Mouse (Mus musculus): ENCODE measurements around the gene Dcakd. TPM values are rescaled to one million over a fixed set of nuclear protein-coding genes. Genes with fewer than 3 reads are reported as not detected.

Gene Dcakd
- polyA plus RNA-seq, 1 experiment from 2014 or later, result 170 TPM

DNA sequence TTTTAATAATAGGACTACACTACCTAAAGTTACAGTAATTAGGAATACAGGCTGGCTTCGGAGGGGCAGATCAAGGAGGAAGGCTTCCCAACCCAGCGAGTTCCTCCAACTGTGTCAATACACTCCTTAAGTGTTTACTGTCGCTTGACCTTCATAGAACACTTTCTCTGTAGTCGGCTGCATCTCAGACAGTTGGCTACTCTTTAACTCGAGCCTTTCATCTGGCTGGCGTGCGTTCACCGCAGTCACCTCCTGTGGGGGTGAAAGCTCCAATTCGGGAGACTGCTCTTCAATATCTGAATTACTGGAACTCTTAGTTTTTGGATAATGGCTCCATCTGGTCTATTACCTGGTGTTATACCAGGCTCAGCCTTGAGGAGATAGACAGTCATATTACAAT lies 10.5 kb downstream of the Dcakd start:
- no peak for ATAC-seq (ENCODE audit: insufficient number of reproducible peaks, insufficient read depth, low FRiP score, low TSS enrichment)
- no peak overlapping the region for H3K9ac ChIP-seq
- WGBS, result 78% methylated on average over 9 of the region's 9 CpGs
- no peaks in the 10 kb centered on the region for H3K27me3 ChIP-seq
- H3K27ac ChIP-seq, result no peak overlapping the region
- no peak overlapping the region for H3K4me2 ChIP-seq (replicated peaks)
- no peaks in the 10 kb centered on the region for H3K9me3 ChIP-seq
- H3K4me3 ChIP-seq, result no peak overlapping the region
- peaks cover 8% of the 10 kb centered on the region for H3K4me1 ChIP-seq
- H3K36me3 ChIP-seq, result peaks cover 11% of the 10 kb centered on the region

DNA sequence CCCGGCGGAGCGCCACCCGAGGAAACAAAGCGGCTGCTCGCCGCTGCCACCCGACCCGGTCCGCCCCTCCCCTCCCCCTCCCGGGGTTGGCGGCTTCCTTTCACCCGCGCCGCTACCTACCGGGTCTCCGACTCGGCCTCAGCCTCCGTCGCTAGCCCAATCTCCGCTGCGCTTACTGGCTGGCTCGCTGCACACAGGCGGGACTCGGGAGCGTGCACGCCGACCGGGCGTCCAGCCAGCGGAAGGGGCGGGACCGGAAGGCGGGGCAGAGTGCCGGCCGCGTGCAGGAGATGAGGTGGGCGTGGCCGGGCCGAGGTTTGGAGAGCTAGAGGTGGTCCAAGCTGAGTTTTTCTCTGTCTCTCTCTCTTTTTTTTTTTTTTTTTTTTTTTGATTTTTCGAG lies 11.2 kb downstream of the Dcakd start:
- WGBS, result under 1% methylated on average over 40 of the region's 41 CpGs
- H3K9me3 ChIP-seq, result no peaks in the 10 kb centered on the region
- peak overlapping the region; percentile 63 for H3K4me3 ChIP-seq
- H3K4me1 ChIP-seq, result peaks cover 8% of the 10 kb centered on the region
- H3K36me3 ChIP-seq, result peaks cover 15% of the 10 kb centered on the region
- H3K27me3 ChIP-seq, result no peaks in the 10 kb centered on the region
- peak; percentile 97 for ATAC-seq (ENCODE audit: insufficient number of reproducible peaks, insufficient read depth, low FRiP score, low TSS enrichment)
- peak overlapping the region; percentile 92 for H3K27ac ChIP-seq
- H3K9ac ChIP-seq, result peak overlapping the region; percentile 74
- H3K4me2 ChIP-seq (replicated peaks), result peak overlapping the region; percentile 56

DNA sequence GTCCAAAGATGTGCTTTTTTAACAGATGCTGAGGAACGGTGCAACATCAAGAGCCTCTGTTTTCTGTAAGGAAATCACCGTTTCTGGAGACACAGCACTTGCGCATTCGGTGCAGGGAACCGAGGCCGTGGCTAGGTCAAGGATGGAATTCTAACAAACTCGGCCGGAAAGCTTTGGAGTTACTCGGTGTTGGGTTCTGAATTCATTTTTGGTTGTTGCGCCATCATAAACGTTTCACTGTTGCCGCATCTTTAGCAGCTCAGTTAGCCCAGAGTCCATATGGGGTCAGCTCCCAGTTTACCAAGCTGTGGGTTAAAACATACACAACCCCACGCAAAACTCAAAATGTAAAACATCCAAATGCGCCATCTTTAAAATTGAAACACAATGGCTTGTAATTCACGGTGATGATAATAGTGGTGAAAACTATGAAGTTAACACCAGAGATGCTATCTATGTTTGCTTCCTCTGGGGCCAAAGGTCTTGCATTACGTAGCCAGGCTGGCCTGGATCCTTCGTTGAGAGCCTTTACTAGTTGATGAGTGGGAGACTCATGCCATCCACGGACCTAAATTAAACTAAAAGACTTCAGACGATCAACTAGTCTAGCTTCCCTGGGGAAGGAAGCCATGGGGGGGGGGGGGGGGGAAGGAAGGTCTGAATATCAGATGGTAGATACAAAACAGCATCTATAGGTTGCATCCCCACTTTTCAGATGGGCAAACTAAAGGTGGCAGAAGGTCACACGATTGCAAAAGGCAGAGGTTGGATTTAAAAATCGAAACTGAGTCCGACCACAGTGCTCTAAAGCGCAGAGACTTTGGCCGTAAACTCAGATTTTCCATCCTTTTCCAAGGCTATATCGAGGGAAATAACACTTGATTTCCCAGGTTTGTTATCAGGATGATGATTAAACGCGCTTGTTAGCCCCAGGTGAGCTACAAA lies 12.0 kb downstream of the Dcakd start:
- peak overlapping the region; percentile 56 for H3K4me2 ChIP-seq (replicated peaks)
- no peak for ATAC-seq (ENCODE audit: insufficient number of reproducible peaks, insufficient read depth, low FRiP score, low TSS enrichment)
- H3K4me1 ChIP-seq, result peaks cover 8% of the 10 kb centered on the region
- H3K4me3 ChIP-seq, result peak overlapping the region; percentile 63
- WGBS, result 45% methylated on average over 27 of the region's 27 CpGs
- no peaks in the 10 kb centered on the region for H3K27me3 ChIP-seq
- H3K9me3 ChIP-seq, result no peaks in the 10 kb centered on the region
- H3K27ac ChIP-seq, result peak overlapping the region; percentile 92
- peak overlapping the region; percentile 74 for H3K9ac ChIP-seq
- peaks cover 16% of the 10 kb centered on the region for H3K36me3 ChIP-seq

DNA sequence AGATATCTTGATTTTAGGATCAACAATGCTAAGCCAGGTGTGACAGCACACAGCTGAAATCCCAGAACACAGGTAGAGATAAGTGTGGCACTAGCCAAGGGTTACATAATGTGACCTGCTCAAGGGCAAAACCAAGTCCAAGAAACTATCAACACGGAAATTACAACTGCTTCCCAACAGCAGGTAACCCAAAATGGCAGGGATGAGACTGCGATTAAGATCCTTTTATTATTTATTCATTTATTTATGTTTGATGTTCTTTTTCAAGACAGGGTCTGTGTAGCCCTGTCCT lies 17.0 kb downstream of the Dcakd start:
- Histone ChIP-seq H3K4me3 (no peak overlapping the region), H3K36me3 (peaks cover 39% of the 10 kb centered on the region), H3K27ac (no peak overlapping the region), H3K4me2 (replicated peaks) (no peak overlapping the region), H3K9me3 (no peaks in the 10 kb centered on the region), H3K4me1 (peaks cover 11% of the 10 kb centered on the region), H3K27me3 (no peaks in the 10 kb centered on the region), H3K9ac (no peak overlapping the region)
- no peak for ATAC-seq (ENCODE audit: insufficient number of reproducible peaks, insufficient read depth, low FRiP score, low TSS enrichment)
- 92% methylated on average over 2 of the region's 2 CpGs for WGBS

DNA sequence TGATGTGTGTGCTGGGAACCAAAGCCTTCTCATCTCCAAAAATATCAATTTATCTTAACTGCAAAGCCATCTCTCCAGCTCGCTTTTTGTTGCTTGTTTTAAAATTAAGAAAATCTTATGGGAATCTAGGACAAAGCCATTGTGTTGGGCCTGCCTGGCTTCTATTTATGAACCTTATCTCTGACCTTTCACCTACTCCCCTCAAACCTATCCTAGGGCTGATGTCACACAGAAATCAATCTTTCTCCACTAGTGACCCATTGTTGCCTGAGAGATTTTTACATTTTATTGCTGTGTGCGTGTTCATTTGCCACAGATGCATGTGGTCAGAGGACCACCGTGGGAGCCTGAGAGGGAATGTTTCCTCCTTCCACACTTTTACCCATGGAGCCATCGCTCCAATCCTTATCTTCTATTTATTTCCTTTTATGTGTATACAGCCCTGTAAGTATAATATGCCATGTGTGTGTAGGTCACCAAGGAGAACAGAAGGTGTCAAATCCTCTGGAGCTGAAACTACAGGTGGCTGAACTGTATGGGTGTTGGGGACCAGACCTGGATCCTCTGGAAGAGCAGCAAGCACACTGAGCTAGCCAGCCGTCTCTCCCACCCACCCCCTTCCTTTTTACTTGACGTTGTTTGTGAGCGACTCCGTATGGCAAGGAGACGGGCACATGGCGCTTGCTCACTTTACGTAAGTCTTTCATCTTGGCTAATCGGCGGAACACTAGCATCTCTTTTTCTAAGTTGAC lies 17.5 kb downstream of the Dcakd start:
- Histone ChIP-seq H3K4me1 (peaks cover 6% of the 10 kb centered on the region), H3K27me3 (no peaks in the 10 kb centered on the region), H3K4me2 (replicated peaks) (no peak overlapping the region), H3K9me3 (no peaks in the 10 kb centered on the region), H3K9ac (no peak overlapping the region), H3K4me3 (no peak overlapping the region), H3K27ac (no peak overlapping the region), H3K36me3 (peaks cover 40% of the 10 kb centered on the region)
- ATAC-seq (ENCODE audit: insufficient number of reproducible peaks, insufficient read depth, low FRiP score, low TSS enrichment), result no peak
- WGBS, result 88% methylated on average over 13 of the region's 13 CpGs

DNA sequence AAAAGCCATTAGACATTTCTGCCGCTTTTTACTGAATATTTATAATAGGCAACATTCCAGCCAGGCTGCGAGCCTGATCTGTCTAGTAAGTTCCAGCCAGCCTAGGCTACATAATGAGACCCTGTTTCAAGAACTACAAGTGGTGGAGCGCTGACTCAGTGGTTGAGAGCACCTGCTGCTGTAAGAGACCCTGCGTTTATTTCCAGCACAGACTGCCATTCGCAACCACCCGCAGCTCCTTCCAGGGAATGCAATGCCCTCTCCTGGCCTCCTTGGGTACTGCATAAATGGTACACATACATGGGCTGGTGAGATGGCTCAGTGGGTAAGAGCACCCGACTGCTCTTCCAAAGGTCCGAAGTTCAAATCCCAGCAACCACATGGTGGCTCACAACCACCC lies 18.9 kb downstream of the Dcakd start:
- 94% methylated on average over 8 of the region's 8 CpGs for WGBS
- no peak overlapping the region for H3K9ac ChIP-seq
- H3K36me3 ChIP-seq, result peaks cover 47% of the 10 kb centered on the region
- 0 out of 2 replicates have a peak, but pooled peaks cover 3% of the 10 kb centered on the region for H3K4me1 ChIP-seq
- H3K9me3 ChIP-seq, result no peaks in the 10 kb centered on the region
- no peaks in the 10 kb centered on the region for H3K27me3 ChIP-seq
- no peak overlapping the region for H3K4me3 ChIP-seq
- no peak for ATAC-seq (ENCODE audit: insufficient number of reproducible peaks, insufficient read depth, low FRiP score, low TSS enrichment)
- H3K4me2 ChIP-seq (replicated peaks), result no peak overlapping the region
- H3K27ac ChIP-seq, result no peak overlapping the region

DNA sequence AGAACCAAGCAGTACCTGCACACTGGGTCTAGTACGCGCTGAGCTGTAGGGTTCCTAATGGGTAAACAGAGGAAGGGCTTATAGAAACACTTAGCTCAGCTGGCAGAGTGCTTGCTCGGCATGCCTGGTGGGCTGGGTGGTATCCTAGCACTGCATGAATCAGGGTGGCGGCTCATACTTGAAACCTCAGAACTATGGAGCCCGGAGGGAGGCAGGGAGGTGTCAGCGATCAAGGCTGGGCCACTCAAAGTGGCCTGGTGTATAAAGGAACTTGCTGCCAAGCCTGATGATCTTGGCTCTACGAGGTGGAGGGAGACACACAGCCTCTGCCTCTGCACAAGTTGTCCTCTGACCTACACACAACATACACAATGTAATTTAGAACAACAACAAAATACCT lies 19.6 kb downstream of the Dcakd start:
- no peak for ATAC-seq (ENCODE audit: insufficient number of reproducible peaks, insufficient read depth, low FRiP score, low TSS enrichment)
- no peak overlapping the region for H3K9ac ChIP-seq
- WGBS, result 89% methylated on average over 7 of the region's 7 CpGs

DNA sequence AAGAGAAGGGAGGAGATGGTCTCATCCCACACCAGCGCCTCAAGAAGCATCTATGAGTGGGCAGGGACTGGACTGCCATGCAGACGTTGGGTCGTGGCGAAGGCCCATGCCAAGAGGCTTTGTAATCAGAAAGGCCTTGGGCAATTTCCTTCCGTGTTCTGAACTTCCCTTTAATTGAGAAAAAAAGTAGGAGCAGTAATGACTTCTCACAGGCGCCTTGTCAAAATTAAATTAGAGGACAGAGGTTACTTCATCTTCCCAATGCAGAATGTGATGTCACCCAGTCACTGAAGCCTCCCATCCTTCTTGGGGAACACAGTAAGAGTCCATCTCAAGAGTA lies 21.2 kb downstream of the Dcakd start:
- no peak for ATAC-seq (ENCODE audit: insufficient number of reproducible peaks, insufficient read depth, low FRiP score, low TSS enrichment)
- Histone ChIP-seq H3K36me3 (peaks cover 32% of the 10 kb centered on the region), H3K9ac (no peak overlapping the region), H3K4me2 (replicated peaks) (no peak overlapping the region), H3K9me3 (no peaks in the 10 kb centered on the region), H3K4me1 (0 out of 2 replicates have a peak, but pooled peaks cover 3% of the 10 kb centered on the region), H3K4me3 (no peak overlapping the region), H3K27me3 (no peaks in the 10 kb centered on the region), H3K27ac (no peak overlapping the region)
- 75% methylated on average over 6 of the region's 6 CpGs for WGBS

More for the DNA sequence above, 19.6 kb downstream of the Dcakd start:
- H3K4me2 ChIP-seq (replicated peaks), result no peak overlapping the region
- no peak overlapping the region for H3K4me3 ChIP-seq
- H3K9me3 ChIP-seq, result no peaks in the 10 kb centered on the region
- H3K27me3 ChIP-seq, result no peaks in the 10 kb centered on the region
- no peak overlapping the region for H3K27ac ChIP-seq
- peaks cover 45% of the 10 kb centered on the region for H3K36me3 ChIP-seq
- H3K4me1 ChIP-seq, result 0 out of 2 replicates have a peak, but pooled peaks cover 3% of the 10 kb centered on the region

DNA sequence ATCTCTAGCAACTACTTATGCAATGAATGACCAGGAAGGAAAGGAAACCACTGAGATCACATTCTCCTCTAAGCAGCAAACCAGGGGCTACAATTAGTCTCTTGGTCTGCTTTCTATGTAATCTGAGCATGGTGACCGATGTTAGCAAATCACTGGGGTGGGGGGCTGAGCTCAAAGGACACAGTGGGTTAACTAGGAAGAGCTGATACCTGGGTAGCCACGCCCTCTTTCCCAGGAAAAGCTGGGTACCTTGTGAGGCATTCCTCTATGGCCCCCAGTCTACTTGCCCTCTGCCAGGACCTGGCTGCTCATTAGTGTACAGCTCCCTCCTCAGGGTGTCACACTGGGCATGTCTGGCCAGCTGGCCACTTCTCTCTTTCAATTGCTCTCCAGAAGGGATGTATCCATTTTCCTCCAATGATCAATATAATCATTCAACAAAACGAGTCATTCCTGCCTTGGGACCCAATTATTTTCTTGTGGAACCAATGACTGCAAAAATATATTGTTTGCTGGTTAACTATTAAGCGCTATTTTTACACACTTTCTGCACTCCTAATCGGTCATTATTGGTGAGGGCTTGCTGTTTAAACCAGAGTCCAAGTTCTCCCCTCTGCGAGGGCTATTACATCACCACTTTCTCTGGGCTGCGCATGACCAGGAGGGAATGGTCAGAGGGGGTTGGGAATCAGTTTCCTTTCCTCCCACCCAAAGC lies 21.7 kb downstream of the Dcakd start:
- Histone ChIP-seq H3K9me3 (no peaks in the 10 kb centered on the region), H3K36me3 (peaks cover 31% of the 10 kb centered on the region), H3K4me1 (0 out of 2 replicates have a peak, but pooled peaks cover 3% of the 10 kb centered on the region), H3K9ac (no peak overlapping the region), H3K27ac (no peak overlapping the region), H3K27me3 (no peaks in the 10 kb centered on the region), H3K4me3 (no peak overlapping the region), H3K4me2 (replicated peaks) (no peak overlapping the region)
- WGBS, result 84% methylated on average over 7 of the region's 7 CpGs
- ATAC-seq (ENCODE audit: insufficient number of reproducible peaks, insufficient read depth, low FRiP score, low TSS enrichment), result no peak

DNA sequence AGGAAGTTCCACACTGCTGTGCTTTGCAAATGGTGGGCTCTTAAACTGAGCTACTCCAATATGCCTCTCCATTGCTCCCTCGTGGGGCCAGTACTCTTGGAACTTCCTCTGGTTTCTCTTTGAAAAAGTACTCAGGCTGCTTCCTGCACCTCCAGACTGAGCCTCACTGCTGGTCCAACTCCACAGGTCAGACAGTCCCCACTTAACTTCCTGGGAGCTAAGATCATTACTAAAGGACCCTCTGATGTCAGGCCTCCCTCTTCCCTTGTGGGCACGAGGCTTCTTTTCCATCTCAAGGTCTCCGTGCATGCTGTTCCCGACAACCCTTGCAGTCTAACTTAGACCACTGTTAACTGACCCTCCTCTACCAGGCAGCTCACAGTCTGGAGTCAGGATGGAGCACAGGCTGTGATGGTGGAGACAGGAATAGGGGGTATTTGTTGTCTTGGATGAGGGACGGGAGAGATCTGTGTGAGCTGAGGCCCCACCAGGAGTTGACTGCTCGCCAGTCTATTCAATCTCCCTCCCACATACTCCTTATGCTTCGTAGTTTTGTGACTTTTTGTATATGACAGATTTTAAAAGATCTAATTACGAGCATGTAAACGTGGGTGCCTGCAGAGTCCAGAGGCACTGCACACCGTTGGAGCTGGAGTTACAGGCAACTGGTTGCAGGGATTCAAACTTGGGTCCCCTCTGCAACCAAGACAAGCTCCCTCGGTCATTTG lies 22.7 kb downstream of the Dcakd start:
- Histone ChIP-seq H3K9ac (no peak overlapping the region), H3K27ac (no peak overlapping the region), H3K27me3 (no peaks in the 10 kb centered on the region), H3K4me1 (0 out of 2 replicates have a peak, but pooled peaks cover 3% of the 10 kb centered on the region), H3K9me3 (no peaks in the 10 kb centered on the region), H3K4me2 (replicated peaks) (no peak overlapping the region), H3K36me3 (peaks cover 31% of the 10 kb centered on the region), H3K4me3 (no peak overlapping the region)
- 81% methylated on average over 11 of the region's 11 CpGs for WGBS
- ATAC-seq (ENCODE audit: insufficient number of reproducible peaks, insufficient read depth, low FRiP score, low TSS enrichment), result no peak

DNA sequence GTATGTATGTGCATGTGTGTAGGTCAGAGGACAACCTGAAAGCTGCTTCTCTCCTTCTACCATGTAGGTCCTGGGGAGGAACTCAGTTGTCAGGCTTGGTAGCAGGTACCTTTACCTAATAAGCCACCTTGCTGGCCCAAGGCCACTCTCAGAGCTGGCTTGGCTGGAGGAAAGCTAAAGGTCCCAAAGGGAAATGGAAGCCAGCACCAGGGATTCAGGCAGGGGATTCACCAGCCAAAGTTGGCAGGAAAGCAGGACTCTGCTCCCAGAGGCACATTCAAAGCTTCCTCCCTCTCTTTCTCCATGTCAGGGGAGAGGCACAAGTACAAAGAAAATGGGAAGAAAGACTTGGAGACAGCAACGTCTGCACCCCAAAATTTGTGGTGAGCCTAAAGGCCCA lies 23.3 kb downstream of the Dcakd start:
- Histone ChIP-seq H3K9me3 (no peaks in the 10 kb centered on the region), H3K27ac (no peak overlapping the region), H3K27me3 (no peaks in the 10 kb centered on the region), H3K36me3 (peaks cover 37% of the 10 kb centered on the region), H3K9ac (no peak overlapping the region), H3K4me3 (no peak overlapping the region), H3K4me2 (replicated peaks) (no peak overlapping the region), H3K4me1 (0 out of 2 replicates have a peak, but pooled peaks cover 3% of the 10 kb centered on the region)
- ATAC-seq (ENCODE audit: insufficient number of reproducible peaks, insufficient read depth, low FRiP score, low TSS enrichment), result no peak
- 86% methylated on average over 1 of the region's 1 CpGs for WGBS
